Mouse (Mus musculus) naive thymus-derived CD4-positive, alpha-beta T cell, adult 2 months (primary cell): Measurements from ENCODE around the gene Ldlrad3.

Source experiments
- DNase-seq: peaks from one replicate; pipeline ENCODE4 v3.0.0-alpha.2; 2011; ENCODE audit warnings: low read depth

The Ldlrad3 gene

DNA sequence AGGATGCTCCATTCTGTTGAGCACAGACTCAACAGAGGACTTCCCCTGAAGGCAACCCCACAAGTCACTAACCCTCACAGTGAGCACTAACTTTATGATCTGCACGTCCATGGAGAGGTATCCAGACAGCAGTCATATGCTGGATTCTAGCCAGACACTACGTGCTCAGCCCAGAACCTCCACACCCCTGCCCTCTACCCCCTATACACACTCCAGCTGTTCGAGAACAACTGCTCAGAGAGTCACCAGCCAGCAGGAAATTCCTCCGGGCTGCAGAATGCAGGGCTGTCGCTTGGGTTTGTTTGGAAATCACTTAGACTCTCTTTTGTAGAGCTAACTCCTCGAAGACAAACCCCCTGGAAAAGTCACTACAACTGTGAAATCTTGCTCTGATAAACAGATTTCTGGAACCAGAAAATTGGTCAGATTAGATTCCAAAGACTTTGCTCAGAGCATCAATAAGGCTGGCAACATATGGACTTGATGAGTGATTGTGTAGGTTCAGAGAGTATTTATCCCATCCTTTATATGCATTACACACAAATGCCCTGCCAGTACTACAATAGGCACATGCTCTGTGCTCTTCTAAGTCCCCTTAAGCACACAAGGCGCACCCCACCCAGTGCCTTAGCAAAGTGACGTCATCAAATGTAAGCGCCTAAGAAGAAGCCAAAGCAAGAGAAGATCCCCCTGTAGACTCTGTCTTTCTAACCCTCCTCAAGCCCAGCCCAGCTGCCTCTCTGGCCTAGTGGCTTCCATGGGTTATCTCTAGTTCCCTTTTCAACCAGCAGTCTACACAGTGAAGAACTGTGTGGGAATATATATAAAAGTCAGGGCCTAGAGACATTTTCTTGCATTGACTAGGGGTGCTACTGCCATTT lies 69.4 kb downstream of the Ldlrad3 start:
- no peak for DNase-seq

DNA sequence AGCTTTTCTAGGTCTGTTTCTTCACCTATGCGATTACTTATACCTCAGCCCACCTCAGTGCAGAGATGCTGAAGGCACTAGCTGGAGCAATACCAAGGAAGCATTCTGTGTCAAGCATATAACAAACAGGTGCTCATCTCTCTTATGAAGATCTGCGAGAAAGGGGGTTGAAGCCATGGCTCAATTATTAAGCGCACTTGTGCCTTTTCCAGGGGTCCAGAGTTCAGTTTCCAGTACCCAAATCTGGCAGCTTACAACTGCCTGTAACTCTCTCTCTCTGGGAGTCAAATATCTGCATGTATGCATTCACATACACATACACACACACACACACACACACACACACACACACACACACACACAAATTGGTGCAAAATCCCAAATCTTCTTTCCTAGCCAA lies 72.4 kb downstream of the Ldlrad3 start:
- no peak for DNase-seq

DNA sequence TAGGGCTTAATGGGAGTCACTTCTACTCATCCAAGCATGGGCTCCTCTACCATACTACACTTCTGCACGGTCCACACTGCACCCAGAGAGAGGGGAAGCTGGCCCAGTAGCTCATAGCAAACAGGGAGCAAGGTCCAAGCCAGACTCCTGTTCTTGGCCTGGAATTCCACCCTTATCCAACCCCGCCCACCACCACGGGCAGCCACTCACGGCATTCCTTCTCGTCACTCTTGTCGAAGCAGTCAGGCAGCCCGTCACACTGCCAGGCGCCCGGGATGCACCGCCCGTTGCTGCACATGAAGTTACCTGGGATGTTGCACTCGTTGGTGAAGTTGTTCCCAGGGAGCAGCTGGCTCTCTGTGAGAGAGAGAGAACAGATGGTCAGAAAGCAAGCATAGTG lies 72.9 kb downstream of the Ldlrad3 start:
- no peak for DNase-seq

DNA sequence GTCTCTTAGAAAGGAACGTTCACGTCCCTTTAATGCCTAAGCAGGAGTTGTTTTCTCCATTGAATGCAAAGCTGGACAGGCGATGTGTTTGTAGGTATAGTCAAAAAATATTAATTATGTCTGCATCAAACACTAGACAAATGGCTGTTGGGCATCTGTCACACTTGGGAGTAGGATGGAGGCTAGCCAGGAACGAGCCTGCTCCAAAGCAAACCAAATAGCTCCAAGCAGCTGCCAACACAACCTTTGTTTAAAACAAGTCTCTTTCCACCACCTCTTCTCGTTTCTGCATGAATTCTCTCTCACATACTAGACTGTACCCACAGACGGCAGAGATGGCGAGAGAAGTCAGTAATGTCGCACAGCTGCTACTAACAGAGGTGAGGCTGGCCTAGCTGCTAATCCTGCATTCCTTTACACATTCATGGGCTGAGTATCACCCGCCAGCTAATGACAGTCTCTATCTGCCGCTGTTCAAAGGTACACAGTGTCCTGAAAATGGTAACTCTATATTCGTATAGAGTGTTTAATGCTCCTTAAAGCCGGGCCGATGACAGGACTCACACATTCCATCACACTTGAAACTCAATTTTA lies 74.2 kb downstream of the Ldlrad3 start:
- DNase-seq: no peak

DNA sequence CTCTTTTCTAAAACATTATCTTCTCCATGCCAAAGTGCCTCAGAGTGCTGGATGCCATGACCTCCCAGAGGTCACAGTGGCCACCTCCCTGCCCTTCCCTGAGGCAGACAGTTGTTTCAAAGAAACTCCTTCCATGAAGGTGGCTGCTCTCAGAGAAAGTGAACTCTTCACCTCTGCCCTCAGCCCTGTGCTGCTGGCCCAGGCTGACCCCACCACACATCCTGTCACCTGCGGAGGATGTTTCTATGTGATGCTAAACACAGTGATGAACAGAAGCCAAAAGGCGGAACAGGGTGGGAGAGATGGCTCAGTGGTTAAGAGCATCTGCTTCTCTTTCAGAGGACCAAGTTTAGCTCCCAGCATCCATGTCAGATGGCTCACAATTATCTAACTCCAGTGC lies 75.9 kb downstream of the Ldlrad3 start:
- no peak for DNase-seq

DNA sequence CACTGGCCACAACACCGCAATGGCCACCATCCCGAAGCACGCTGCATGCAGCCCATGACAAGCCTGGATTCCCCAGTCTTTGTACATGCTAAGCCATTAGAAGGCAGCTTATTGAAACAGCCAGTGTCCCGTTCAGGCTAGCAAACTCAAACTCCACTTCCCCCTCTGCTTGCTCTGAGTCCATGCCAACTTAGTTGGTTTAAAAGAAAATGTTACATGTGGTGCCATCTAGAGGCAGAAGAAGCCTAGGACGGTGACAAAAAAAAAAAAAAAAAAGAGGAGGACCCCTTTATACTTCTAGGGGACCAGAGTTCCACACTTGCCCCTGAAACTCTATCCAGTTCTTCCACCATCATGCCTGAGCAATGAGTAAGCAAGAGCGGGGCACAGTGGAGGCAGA lies 78.9 kb downstream of the Ldlrad3 start:
- DNase-seq: peak; percentile 55

DNA sequence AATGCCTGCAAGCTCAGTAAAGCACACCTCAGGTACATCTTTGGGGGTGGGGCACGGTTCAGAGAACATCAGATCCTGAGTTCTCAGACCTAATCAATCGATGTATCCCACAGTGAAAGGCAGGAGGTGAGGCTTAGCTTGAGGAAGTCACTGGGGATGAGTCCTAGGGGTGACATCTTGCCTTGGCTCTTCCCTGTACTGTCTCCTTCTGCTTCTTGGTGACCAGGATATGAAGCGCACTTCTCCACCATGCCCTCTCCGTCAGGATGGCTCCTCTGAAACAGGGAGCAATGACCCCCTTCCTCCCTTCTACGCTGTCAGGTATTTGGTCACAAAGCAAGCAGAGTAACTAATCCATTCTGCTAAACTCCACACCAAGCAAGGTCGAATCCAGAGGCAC lies 79.5 kb downstream of the Ldlrad3 start:
- DNase-seq: no peak

DNA sequence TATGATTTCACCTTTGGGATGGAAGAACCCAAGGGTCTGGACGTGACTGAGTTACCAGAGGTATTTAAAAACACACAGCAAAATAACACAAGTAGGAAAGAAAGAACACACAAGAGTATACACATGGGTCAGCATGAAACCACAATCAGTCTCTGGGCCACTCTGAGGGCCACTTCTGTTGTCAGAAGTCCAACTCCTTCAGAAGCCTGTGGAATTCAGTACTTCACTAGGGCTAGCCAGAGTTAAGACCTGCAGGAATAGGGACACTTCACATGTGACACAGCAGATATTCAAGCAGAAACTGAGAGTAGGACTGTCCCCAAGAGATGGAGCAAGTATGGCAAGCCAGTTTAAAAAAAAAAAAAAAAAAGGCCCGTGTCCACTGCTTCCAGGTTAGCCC lies 80.7 kb downstream of the Ldlrad3 start:
- DNase-seq: no peak

DNA sequence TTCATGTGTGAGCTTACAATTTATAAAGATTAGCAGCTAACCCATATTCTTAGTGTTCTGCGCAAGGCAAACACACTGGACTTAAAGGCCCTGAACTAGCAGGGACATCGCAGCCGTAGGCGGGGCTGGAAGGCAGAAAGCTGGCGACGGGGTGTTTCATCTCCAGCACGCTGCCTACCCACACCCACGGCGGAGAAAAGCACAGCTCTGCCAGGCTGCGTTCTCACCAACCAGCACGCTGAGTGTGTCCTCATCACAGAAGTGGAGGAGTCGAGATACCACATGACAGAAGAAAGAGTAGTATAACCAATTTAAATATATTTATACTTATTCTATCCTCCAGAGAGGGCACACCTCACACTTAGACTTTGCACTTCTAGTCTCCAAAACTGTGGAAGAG lies 82.2 kb downstream of the Ldlrad3 start:
- peak; percentile 28 for DNase-seq

DNA sequence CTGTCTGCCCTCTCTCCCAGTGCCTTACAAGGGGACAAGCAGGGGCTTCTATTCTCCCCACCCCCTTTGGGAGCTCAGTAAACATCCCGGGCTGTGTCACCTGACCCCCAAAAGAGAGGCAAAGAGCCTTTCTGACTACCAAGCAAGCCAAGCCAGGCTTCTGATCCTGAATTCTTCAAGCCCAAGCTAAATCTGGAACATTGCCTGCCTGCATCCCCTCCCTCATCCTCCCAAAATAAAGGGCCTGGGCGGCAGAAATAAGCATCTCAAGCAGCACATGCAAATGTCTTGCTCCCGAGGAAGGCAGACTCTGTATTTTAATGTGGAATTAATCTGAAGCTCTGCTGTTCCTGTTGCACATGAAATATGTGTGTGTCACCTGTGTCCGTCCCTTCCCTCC lies 85.7 kb downstream of the Ldlrad3 start:
- DNase-seq: no peak

DNA sequence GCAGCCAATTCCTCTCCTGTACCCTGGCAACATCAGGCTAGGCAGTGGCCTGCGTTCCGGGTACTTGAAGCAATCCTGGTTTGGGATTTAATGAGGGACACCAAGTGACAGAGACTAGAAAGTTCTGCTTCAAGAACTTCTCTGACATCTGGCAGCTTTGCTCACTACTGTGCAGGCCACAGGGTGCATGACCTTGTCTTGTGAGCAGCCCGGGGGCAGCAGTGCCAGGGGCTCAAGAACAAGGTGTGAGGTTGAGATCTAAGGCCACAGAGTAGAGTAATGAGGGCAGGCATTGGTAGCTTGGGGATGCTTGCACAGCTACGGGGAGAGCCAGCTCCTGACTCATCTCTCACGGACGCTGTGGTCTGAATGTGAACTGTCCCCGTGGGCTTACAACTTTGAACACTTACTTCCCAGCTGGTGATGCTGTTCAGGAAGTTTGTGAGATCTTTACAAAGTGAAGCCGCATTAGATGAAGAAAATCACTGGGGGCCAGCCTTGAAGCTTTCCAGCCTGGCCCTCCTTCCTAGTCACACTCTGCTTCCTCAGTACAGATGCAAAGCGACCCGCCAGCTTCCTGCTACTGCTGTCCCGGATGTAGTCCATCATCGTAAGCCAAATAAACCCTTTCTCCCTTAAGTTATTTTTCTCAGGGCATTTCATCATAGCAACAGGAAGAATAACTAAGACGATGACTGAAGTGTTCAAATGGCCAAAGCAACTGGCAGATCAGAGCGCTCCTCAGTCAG lies 86.3 kb downstream of the Ldlrad3 start:
- DNase-seq: no peak

DNA sequence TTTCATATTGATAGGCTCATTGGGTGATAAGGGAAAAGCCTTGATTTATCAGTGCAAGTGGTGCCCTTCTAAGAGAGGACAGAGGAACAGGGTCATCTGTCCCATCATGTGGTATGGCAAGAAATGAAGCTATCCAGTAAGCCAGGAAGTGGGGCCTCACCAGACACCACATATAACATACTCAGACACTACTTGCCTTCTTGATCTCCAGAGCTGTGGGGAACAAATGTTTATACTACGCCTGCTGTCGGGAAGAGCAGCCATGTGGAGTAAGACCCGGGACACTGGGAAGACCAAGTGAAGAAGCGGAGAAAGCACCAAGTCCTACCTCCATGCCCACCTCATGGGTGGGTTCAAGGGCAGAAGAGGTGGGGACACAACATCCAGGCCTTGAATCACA lies 86.9 kb downstream of the Ldlrad3 start:
- no peak for DNase-seq

DNA sequence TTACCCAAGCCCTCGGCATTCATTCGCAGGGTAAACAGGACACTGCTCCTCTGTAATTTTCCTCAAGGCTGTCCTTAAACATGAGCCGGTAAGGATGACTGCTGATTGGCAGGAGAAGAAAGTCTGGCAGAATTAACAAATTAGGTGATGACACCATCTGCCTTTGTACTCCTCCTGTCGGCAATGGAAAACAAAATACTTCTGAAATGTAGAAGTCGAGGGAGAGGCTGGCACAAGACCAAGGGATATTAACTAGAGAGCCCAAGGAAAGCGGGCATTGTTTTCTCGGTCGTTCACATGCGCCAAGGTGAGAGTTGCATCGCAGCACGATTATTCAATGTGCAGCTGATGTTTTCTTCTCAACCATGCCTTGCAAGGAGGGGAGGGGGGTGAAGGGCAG lies 91.4 kb downstream of the Ldlrad3 start:
- DNase-seq: no peak

DNA sequence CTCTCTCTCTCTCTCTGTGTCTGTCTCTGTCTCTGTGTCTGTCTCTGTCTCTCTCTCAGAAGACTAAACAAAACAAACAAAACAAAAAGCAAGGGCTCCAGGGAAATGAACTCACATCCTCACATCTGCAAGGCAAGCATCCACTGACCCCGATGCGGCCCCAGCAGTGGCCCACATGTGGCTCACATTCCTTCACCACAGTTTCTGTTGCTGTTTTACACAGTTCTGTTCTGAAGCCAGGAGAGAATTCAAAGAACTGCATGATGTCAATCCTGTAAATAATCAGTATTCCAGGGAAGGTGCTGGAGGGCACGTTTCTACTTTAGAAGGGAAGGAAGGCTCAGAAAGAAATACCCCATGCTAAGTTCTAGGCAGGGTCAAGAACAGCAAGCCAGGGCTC lies 91.9 kb downstream of the Ldlrad3 start:
- no peak for DNase-seq

DNA sequence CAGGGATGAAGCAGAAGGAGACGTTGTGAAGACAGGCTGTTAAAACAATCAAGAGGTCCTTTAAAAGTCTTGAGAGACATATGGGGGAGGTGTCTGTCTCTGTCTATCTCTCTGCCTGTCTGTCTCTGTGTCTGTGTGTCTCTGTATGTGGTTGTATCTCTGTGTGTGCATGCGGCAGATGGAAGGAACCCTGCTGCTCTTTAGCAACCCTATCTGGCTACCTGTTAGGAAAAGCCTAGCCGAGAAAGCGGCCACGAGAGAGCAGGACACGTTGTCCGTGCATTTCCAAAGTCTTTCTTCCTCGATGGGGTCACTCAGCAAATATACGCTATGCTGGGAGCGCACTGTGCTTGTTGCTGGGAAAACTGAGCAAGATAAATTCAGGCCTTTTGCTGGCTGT lies 93.6 kb downstream of the Ldlrad3 start:
- no peak for DNase-seq

DNA sequence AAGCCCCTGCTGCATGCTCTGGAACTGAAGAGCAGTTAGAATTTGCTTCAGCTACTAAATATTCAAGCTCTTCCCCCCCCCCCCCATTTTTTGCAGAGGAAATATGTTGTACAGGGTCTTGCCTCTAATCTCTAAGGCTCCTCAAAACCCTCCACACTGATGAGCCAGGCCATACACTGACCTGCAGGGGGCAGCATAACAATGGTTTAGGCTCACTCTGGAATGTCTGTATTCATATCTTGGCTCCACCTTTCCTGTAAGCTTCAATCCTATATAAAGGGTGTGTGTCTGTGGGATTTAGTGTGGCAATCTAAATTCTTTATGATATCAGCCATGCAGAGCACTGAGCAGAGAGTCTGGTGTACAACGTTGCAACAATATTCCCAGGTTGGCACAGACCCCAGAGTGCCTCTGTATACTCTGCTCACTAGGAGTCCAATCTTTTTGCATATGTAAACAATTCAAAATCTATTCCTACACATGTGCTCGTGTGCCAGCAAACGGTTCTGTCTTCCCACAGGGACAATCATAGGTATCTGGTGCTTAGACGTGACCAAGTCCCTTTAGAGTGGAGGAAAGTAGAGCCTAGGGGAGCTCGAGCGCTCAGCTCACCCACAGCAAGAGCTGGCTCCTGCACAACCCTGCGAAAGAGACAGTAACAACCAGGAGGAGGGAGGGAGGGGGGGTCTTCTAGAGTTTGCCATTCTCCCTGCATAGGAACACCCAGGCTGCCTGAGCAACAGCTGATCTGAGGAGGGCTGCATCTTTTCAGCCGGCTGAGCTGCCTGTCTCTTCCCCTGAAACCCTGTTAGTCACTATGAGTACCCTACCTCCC lies 94.5 kb downstream of the Ldlrad3 start:
- DNase-seq: peak; percentile 68

DNA sequence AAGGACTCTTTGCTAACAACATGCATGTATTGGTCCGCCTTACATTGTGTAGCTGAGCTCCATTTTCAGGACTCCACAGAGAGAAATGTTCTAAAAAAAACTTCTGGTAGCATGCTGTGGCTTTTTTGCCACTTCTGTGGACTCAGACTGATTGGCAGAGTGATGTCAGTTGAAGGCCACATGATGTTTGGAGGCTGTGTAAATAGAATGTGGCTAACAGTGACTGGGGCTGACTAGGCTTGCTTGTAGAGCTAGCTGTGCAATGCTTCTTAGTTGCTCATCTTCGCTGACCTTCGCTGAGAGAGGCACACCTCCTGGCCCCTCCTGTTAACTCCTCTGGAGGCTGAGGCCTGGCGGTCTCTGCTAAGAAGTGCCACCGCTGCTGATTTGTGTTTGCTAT lies 98.4 kb downstream of the Ldlrad3 start:
- no peak for DNase-seq

DNA sequence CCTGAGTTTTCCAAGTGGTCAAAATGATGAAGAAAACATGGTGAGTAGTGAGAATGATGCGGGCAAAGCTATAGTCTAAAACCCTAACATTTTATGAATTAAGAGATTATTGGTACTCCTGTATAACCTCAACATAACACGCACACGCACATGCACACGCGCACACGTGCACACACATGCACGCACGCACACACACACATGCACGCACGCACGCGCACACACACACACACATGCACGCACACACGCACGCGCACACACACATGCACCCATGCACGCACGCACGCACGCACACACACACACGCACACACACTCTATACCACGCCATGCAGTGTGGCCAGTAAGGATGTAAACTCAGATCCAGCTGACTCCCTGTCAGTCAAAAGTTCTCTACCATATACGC lies 99.6 kb downstream of the Ldlrad3 start:
- no peak for DNase-seq

DNA sequence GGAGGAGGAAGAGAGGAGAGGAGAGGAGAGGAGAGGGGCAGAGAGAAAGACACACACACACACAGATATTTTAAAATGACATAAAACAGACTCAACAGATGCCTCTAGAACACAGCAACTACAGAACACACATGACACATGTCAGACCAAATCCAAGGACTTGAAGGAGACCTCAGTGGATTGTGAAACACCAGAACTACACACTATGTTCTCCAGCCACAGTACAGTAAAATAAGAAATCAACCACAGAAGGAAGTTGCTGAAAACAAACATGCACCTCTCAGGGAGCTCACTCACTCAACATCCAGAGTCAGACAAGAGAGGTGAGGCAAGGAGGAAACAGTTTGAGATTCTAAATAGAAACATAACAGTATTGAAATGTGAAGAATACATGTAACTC lies 103.4 kb downstream of the Ldlrad3 start:
- no peak for DNase-seq

DNA sequence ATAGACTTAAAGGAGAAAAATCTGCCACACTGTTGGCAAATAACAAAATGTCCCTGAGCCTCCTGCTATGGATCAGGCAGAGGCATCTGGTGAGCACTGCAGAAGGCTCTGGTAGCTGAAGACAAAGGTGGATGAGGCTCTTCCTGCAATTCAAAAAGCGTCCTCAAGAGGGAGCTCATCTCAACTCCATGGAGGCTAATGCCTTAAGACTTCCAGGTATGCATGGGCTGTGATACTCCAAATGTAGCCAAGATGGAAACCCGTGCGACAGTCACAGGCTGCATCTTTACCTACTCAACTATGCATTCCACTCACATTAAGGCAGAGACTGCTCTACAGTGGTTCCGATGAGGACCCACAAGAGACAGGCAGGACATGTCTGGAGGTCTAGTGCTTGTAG lies 108.6 kb downstream of the Ldlrad3 start:
- peak; percentile 79 for DNase-seq

DNA sequence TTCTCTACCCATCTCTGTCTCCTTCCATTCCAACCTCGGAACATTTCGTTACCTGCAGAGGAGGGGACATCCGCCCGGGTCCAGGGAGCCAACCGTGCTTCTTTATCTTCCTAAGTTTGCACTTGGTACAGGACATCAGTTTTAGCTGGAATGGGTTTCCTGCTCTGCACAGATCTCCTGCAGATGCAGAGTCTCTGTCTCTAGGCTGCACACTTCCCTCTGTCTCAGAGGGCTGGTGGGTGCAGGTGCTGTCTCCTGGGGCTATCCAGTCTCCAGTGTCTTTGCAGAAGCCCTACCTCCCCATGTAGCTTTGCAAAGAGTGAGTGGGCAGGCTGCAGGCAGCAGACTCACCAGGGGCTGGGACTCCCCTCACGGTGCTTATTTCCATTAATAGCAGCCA lies 109.9 kb downstream of the Ldlrad3 start:
- no peak for DNase-seq
